Mouse (Mus musculus): ENCODE data around the gene Gng10. TPM values are rescaled to one million over a fixed set of nuclear protein-coding genes. Genes with fewer than 3 reads are reported as not detected.

The Gng10 gene
- polyA plus RNA-seq, 1 experiment from 2014 or later: 99.6 TPM

DNA sequence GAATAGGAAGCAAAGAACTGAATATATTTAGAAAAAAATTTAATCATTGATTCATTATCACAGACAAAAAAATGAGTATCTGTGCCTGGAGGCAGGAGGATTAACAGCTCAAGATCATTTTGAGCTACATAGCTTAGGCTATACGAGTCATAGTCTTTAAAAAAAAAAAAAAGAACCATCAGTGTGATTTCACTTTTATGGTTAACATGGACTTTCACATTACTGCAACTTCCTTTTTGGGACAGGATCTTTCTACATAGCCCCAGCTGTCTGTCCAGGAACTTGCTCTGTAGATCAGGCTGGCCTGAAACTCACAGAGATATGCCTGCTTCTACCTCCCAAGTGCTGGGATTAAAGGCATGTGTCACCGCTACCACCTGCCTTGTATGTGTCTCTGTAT, 48.5 kb downstream of the Gng10 start:
- Histone ChIP-seq H3K9ac (ENCODE audit: low read length) (no peak overlapping the region), H3K9me3 (ENCODE audit: control insufficient read depth, low read length) (no peaks in the 10 kb centered on the region), H3K27me3 (ENCODE audit: control insufficient read depth, insufficient read depth, low read length) (no peaks in the 10 kb centered on the region), H3K36me3 (ENCODE audit: control insufficient read depth, insufficient read depth, low read length) (no peaks in the 10 kb centered on the region), H3K4me3 (ENCODE audit: low read depth, low read length) (no peak overlapping the region), H3K4me2 (replicated peaks; ENCODE audit: low read depth) (no peak overlapping the region), H3K4me1 (replicated peaks; ENCODE audit: control insufficient read depth, insufficient read depth) (no peaks in the 10 kb centered on the region), H3K27ac (replicated peaks) (no peak overlapping the region)
- 70% methylated on average over 2 of the region's 2 CpGs for WGBS
- DNase-seq (ENCODE audit: low spot score) (no peak), ATAC-seq (ENCODE audit: low FRiP score, low TSS enrichment) (no peak)
- TF ChIP-seq EP300 (optimal IDR thresholded peaks at IDR 0.05) (no peak), CTCF (IDR thresholded peaks at IDR 0.05; ENCODE audit: low read depth) (no peak)

DNA sequence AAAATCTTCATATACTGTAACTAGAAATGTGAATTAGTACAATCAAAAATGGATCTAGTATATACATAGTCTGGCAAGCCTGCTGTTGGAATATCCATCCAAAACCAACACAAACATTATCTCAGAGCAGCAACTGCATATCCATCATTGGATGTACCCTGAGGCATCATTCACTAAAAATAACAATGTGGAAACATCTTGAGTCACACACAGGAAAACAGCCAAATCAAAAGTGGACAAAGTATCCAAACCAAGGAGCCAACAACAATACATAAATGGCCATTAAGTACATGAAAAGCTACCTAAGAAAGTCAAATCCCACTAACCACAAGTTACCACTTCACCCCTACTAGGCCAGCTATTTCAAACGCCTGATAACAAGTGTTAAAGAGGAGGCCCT, 54.5 kb downstream of the Gng10 start:
- TF ChIP-seq CTCF (IDR thresholded peaks at IDR 0.05; ENCODE audit: low read depth): no peak
- Histone ChIP-seq H3K9me3 (ENCODE audit: control insufficient read depth, low read length) (no peaks in the 10 kb centered on the region), H3K36me3 (ENCODE audit: control insufficient read depth, insufficient read depth, low read length) (no peaks in the 10 kb centered on the region), H3K9ac (ENCODE audit: low read length) (no peak overlapping the region), H3K4me3 (ENCODE audit: low read depth, low read length) (no peak overlapping the region), H3K4me1 (replicated peaks; ENCODE audit: control insufficient read depth, insufficient read depth) (no peaks in the 10 kb centered on the region), H3K4me2 (replicated peaks; ENCODE audit: low read depth) (no peak overlapping the region), H3K27ac (replicated peaks) (no peak overlapping the region), H3K27me3 (ENCODE audit: control insufficient read depth, insufficient read depth, low read length) (no peaks in the 10 kb centered on the region)
- DNase-seq (ENCODE audit: low spot score) (no peak), ATAC-seq (ENCODE audit: low FRiP score, low TSS enrichment) (no peak)
- 45% methylated on average over 1 of the region's 1 CpGs for WGBS

Other genes starting within 250 kb of the Gng10 start
- gene Olfr267, start 247.4 kb upstream of the Gng10 start, polyA plus RNA-seq (2015; fragmentation: Nextera tagmentation; extraction: Ambion mirVana): 0.06 TPM in 1 of 2 replicates, not detected in the other
- gene Ecpas, start 122.3 kb upstream of the Gng10 start, polyA plus RNA-seq (2015; fragmentation: Nextera tagmentation; extraction: Ambion mirVana): 13.4 and 13.6 TPM in 2 replicates
- 0.11 and 0.13 TPM in 2 replicates for gene Zkscan16, start 91.5 kb upstream of the Gng10 start, polyA plus RNA-seq (2015; fragmentation: Nextera tagmentation; extraction: Ambion mirVana)
- 454 and 488 TPM in 2 replicates for gene Ptgr1, start 48.0 kb upstream of the Gng10 start, polyA plus RNA-seq (2015; fragmentation: Nextera tagmentation; extraction: Ambion mirVana)
- 13.4 and 13.7 TPM in 2 replicates for gene Dnajc25, start 40.0 kb upstream of the Gng10 start, polyA plus RNA-seq (2015; fragmentation: Nextera tagmentation; extraction: Ambion mirVana)
- gene Gm20503, start 31.9 kb upstream of the Gng10 start, polyA plus RNA-seq (2015; fragmentation: Nextera tagmentation; extraction: Ambion mirVana): 18.5 and 21.6 TPM in 2 replicates
- gene AI481877, start 103.9 kb downstream of the Gng10 start, polyA plus RNA-seq (2015; fragmentation: Nextera tagmentation; extraction: Ambion mirVana): 1.2 and 1.4 TPM in 2 replicates
- 18.9 and 19.0 TPM in 2 replicates for gene Ugcg, start 154.2 kb downstream of the Gng10 start, polyA plus RNA-seq (2015; fragmentation: Nextera tagmentation; extraction: Ambion mirVana)